In the genomic region with DNA sequence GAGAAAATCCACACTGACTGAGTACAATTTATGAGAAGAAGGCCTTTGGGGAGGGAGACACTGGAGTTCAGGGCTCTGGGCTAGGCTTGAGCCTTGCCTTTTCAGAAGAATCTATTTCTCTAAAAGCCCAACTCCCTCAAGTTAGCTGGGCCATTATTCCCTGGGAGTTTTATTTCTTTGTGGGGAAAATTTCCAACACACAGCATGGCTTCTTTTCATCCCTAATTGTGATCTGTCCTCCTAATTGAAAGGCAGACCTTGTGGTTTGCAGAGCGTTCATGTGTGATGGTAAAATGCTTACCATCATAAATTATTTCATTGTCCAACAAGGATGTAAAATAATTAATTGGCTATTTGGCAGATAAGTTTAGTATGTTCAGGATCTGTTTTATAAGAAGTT, we compare ENCODE assay signal across 28 mouse cellular contexts.
DNase-seq lines count a peak whose midpoint lies in the region; ATAC-seq lines count a peak whose summit lies in the region.
"Had no signal": no experiment of that assay in that cellular context is flagged by ENCODE, and none has a peak within 500 bp of the region (broad histone marks: within the 10 kb centered on the region; RNA-seq: fewer than 3 reads in every experiment).

No protein-coding gene starts in this region.

- no peaks in the 10 kb centered on the region for H3K9me3 ChIP-seq in forebrain, embryonic 10.5 days
- no peaks in the 10 kb centered on the region for H3K9me3 ChIP-seq in forebrain, embryonic 16.5 days (ENCODE audit: control insufficient read depth, low read length)
- H3K9me3 ChIP-seq in kidney, embryonic 15.5 days (replicated peaks) = no peaks in the 10 kb centered on the region
- H3K9me3 ChIP-seq in limb, embryonic 13.5 days = no peaks in the 10 kb centered on the region
- no peaks in the 10 kb centered on the region for H3K9me3 ChIP-seq in limb, embryonic 10.5 days (replicated peaks)
- H3K9me3 ChIP-seq: embryonic facial prominence, embryonic 12.5 days; embryonic facial prominence, embryonic 15.5 days; forebrain, embryonic 13.5 days; heart, embryonic 10.5 days; heart, embryonic 13.5 days; hindbrain, embryonic 10.5 days had no signal

- H3K4me3 ChIP-seq in forebrain, embryonic 10.5 days = no peak overlapping the region
- no peak overlapping the region for H3K4me3 ChIP-seq in forebrain, embryonic 16.5 days (replicated peaks; ENCODE audit: low read length)
- no peak overlapping the region for H3K4me3 ChIP-seq in kidney, embryonic 15.5 days (replicated peaks)
- no peak overlapping the region for H3K4me3 ChIP-seq in limb, embryonic 13.5 days
- H3K4me3 ChIP-seq in limb, embryonic 10.5 days = no peak overlapping the region
- H3K4me3 ChIP-seq: embryonic facial prominence, embryonic 12.5 days; embryonic facial prominence, embryonic 15.5 days; forebrain, embryonic 13.5 days; heart, adult 2 months; heart, embryonic 10.5 days; heart, embryonic 13.5 days; hindbrain, embryonic 10.5 days had no signal

- no peaks in the 10 kb centered on the region for H3K36me3 ChIP-seq in forebrain, embryonic 10.5 days (replicated peaks)
- H3K36me3 ChIP-seq in forebrain, embryonic 16.5 days (ENCODE audit: control insufficient read depth, insufficient read depth) = no peaks in the 10 kb centered on the region
- no peaks in the 10 kb centered on the region for H3K36me3 ChIP-seq in kidney, embryonic 15.5 days
- no peaks in the 10 kb centered on the region for H3K36me3 ChIP-seq in limb, embryonic 13.5 days
- H3K36me3 ChIP-seq in limb, embryonic 10.5 days = no peaks in the 10 kb centered on the region
- H3K36me3 ChIP-seq: embryonic facial prominence, embryonic 12.5 days; embryonic facial prominence, embryonic 15.5 days; G1E; heart, embryonic 10.5 days; heart, embryonic 13.5 days; hindbrain, embryonic 10.5 days had no signal

- intact Hi-C loops in heart, postnatal 25 days (cut with DNase I) = no loop called here

- 0 out of 2 replicates have a peak overlapping the region, but pooled peaks have one; percentile 42 for H3K27ac ChIP-seq in forebrain, embryonic 10.5 days
- no peak overlapping the region for H3K27ac ChIP-seq in forebrain, embryonic 16.5 days (ENCODE audit: low read length)
- H3K27ac ChIP-seq in kidney, embryonic 15.5 days = 0 out of 2 replicates have a peak overlapping the region, but pooled peaks have one; percentile 23
- no peak overlapping the region for H3K27ac ChIP-seq in limb, embryonic 13.5 days
- H3K27ac ChIP-seq in limb, embryonic 10.5 days = no peak overlapping the region
- H3K27ac ChIP-seq: embryonic facial prominence, embryonic 12.5 days; embryonic facial prominence, embryonic 15.5 days; forebrain, embryonic 13.5 days; heart, adult 2 months; heart, embryonic 10.5 days; heart, embryonic 13.5 days; hindbrain, embryonic 10.5 days; hindbrain, embryonic 14.5 days had no signal

- H3K4me2 ChIP-seq in forebrain, embryonic 16.5 days (ENCODE audit: low read length) = no peak overlapping the region
- H3K4me2 ChIP-seq in kidney, embryonic 15.5 days = no peak overlapping the region
- H3K4me2 ChIP-seq in limb, embryonic 13.5 days (replicated peaks) = no peak overlapping the region
- H3K4me2 ChIP-seq: embryonic facial prominence, embryonic 12.5 days; embryonic facial prominence, embryonic 15.5 days; forebrain, embryonic 13.5 days; heart, embryonic 13.5 days; hindbrain, embryonic 14.5 days had no signal

- H3K27me3 ChIP-seq in forebrain, embryonic 10.5 days (ENCODE audit: poor library complexity, severe bottlenecking) = no peaks in the 10 kb centered on the region
- H3K27me3 ChIP-seq in forebrain, embryonic 16.5 days (replicated peaks; ENCODE audit: control insufficient read depth, insufficient read depth, low read length) = no peaks in the 10 kb centered on the region
- no peaks in the 10 kb centered on the region for H3K27me3 ChIP-seq in kidney, embryonic 15.5 days
- no peaks in the 10 kb centered on the region for H3K27me3 ChIP-seq in limb, embryonic 13.5 days
- no peaks in the 10 kb centered on the region for H3K27me3 ChIP-seq in limb, embryonic 10.5 days (ENCODE audit: low read depth, poor library complexity, severe bottlenecking)
- H3K27me3 ChIP-seq: CH12.LX; embryonic facial prominence, embryonic 12.5 days; embryonic facial prominence, embryonic 15.5 days; forebrain, embryonic 13.5 days; heart, embryonic 13.5 days had no signal

- H3K4me1 ChIP-seq in forebrain, embryonic 10.5 days = peaks cover 35% of the 10 kb centered on the region
- H3K4me1 ChIP-seq in forebrain, embryonic 16.5 days (replicated peaks; ENCODE audit: control insufficient read depth, insufficient read depth, low read length) = peaks cover 9% of the 10 kb centered on the region
- peaks cover 7% of the 10 kb centered on the region; the same call in 1 of the 2 replicates for H3K4me1 ChIP-seq in kidney, embryonic 15.5 days
- H3K4me1 ChIP-seq in limb, embryonic 13.5 days = peaks cover 19% of the 10 kb centered on the region; the same call in 1 of the 2 replicates
- peaks cover 8% of the 10 kb centered on the region for H3K4me1 ChIP-seq in limb, embryonic 10.5 days
- H3K4me1 ChIP-seq: heart, embryonic 13.5 days; hindbrain, embryonic 10.5 days had no signal

- H3K9ac ChIP-seq in forebrain, embryonic 16.5 days (replicated peaks; ENCODE audit: low read depth, low read length) = no peak overlapping the region
- no peak overlapping the region for H3K9ac ChIP-seq in kidney, embryonic 15.5 days
- H3K9ac ChIP-seq in limb, embryonic 13.5 days = no peak overlapping the region
- H3K9ac ChIP-seq: embryonic facial prominence, embryonic 12.5 days; embryonic facial prominence, embryonic 15.5 days; forebrain, embryonic 13.5 days; heart, embryonic 13.5 days; hindbrain, embryonic 14.5 days had no signal

- no peak for ATAC-seq in forebrain, embryonic 16.5 days
- no peak for ATAC-seq in kidney, embryonic 15.5 days (replicated peaks; ENCODE audit: low FRiP score)
- peak; percentile 59; the same call in 1 of the 2 replicates for ATAC-seq in limb, embryonic 13.5 days (ENCODE audit: low FRiP score, low read depth)
- ATAC-seq: forebrain, embryonic 13.5 days; intestine, postnatal 0 days had no signal

- no peak for DNase-seq in forebrain, embryonic 10.5 days (ENCODE audit: extremely low spot score, low spot score)
- DNase-seq in kidney, postnatal 10 days = no peak
- no peak for DNase-seq in limb, embryonic 10.5 days (ENCODE audit: low spot score)
- peak; percentile 46 for DNase-seq in retina, postnatal 1 day
- DNase-seq in heart, postnatal 25 days (ENCODE audit: low spot score) = no peak
- DNase-seq: adrenal gland, adult 2 months; adrenal gland, postnatal 14 days; B cell, adult 2 months; cerebellum, adult 11-12 months; cerebellum, adult 8-10 months; cerebellum, postnatal 25 days; gastrocnemius, postnatal 10 days; gastrocnemius, postnatal 36 days; heart, adult 2 months; heart, postnatal 14 days had no signal

- 76% methylated on average over 1 of the region's 1 CpGs for WGBS in forebrain, embryonic 10.5 days
- 27% methylated on average over 1 of the region's 1 CpGs for WGBS in forebrain, embryonic 16.5 days
- 37% methylated on average over 1 of the region's 1 CpGs for WGBS in kidney, embryonic 15.5 days
- 31% methylated on average over 1 of the region's 1 CpGs for WGBS in limb, embryonic 13.5 days
- 73% methylated on average over 1 of the region's 1 CpGs for WGBS in limb, embryonic 10.5 days

Comparison
In these comparisons a context has a peak if more than half of its experiments do, and no peak if none do; other contexts are left out.
1. H3K27ac ChIP-seq: peak in forebrain, embryonic 10.5 days (single experiment) and kidney, embryonic 15.5 days (single experiment); none in forebrain, embryonic 16.5 days (single experiment), limb, embryonic 13.5 days (single experiment) and limb, embryonic 10.5 days (single experiment).